Mouse (Mus musculus): ENCODE results near the gene Syf2.

DNA sequence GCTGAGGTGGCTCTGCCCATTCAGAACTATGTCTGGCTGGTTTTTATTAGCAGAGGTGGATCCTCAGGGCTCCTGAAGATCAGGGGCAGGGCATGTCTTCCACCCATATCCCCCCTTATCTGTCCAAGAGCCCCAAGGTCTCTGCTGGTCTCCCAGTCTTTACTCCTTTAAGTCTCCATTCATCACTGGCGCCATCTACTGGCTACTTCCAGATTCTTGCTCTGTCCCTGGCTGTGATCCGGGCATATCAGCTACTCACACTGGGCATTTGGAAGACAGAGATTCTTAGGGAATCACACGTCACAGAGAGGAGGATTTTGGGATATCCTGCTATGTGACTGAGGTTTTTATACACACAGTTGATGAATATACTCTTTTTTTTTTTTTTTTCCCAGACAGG is 25.6 kb downstream of the Syf2 start:
- TF ChIP-seq CTCF (IDR thresholded peaks at IDR 0.05; ENCODE audit: control insufficient read depth, insufficient read depth, low read length): peak; percentile 52; the same call in 1 of the 2 replicates
- no peak for TF ChIP-seq POLR2A (IDR thresholded peaks at IDR 0.05; ENCODE audit: borderline replicate concordance, control insufficient read depth, low read depth, low read length)

Measured in bone marrow, adult 2 months (tissue).